Mouse (Mus musculus) mouse embryonic stem cell (cell line): ENCODE results near the gene Med17.
"Not testable (repeated sequence)": the region's sequence is repeated elsewhere in the genome, so short reads cannot be mapped to it uniquely, and the experiment has no call there.

Experiments used
- in situ Hi-C, 2 experiments: fragments of 300-500 bp; cut with MboI; formaldehyde crosslinking; loops; 1 replicate in 1 of 2; 3 replicates in 1 of 2; pipeline ENCODE4 v1.14.3; 2019 to 2020; ENCODE audit warnings: low sequenced_read_pairs in 2 of 2, low pct_unique_long_range_greater_than_20kb in 1 of 2, mixed read lengths in 1 of 2; ENCODE audit not compliant: unreplicated experiment in 1 of 2

The Med17 gene

DNA sequence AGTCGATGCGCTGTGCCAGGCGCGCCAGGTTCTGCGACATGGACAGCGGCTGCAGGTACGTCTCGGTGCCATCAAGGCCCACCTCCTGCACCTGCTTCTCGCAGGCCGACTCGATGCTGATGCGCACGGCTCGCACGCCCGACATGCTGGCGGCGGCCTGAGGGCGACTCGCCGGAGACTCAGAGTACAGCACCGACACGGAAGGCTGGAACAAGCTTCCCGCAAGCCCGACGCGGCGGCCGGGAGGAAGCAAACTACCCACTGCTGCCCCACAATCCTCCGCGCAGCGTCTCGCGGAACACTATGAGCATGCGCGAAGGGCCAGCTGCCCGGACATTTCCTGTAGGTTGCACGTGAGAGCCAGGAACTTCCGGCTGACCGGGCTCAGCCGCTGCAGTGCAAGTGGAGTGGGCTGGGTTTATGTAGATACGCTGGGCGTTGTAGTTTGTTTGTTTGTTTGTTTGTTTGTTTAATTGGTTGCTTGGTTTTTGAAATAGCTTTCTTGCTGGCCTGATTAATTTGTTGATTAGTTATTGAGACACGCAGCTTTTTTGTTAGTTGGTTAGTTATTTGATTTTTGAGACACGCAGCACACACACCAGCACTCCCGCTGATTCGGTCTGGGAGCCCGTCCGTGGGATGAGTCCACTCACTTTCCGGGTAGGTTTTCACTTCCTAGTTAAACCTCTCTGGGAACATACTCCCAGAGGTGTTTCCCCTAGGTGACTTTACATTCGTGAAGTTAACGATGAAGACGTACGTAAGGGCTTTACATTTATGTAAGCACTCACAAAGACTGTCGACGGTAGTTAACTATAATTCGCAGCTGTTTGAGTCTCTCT, at the start of gene Med17:
Gene Med17, minus strand, starts transcription at position 283 of the 842 bp plus-strand sequence.
- in situ Hi-C loops = no loop called here

DNA sequence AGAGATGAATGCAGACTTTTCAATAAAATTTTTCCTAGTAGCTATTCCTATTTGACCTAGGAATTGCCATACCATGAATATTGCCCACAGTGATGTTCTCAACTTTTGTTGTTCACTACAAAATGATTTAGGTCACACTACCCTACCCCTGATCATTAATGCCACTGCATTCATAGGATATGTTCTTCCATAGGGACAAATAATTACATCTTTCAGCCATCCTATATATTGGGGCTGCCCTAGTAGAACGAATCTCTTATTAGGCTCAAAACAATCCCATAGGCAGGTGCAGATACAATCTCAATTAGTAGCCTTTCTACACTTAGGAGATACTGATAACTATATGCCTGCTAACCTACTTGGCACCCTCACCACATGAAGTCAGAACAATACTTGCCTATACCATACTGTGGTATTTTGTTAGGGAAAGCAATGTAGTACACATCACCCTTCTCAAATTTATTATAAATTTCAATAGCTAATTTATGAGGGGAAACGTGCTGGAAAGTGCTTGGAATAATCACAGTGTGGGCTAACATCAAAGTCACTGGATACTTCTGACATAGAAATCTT, 38.5 kb upstream of the Med17 start:
- in situ Hi-C loops = no loop called here

DNA sequence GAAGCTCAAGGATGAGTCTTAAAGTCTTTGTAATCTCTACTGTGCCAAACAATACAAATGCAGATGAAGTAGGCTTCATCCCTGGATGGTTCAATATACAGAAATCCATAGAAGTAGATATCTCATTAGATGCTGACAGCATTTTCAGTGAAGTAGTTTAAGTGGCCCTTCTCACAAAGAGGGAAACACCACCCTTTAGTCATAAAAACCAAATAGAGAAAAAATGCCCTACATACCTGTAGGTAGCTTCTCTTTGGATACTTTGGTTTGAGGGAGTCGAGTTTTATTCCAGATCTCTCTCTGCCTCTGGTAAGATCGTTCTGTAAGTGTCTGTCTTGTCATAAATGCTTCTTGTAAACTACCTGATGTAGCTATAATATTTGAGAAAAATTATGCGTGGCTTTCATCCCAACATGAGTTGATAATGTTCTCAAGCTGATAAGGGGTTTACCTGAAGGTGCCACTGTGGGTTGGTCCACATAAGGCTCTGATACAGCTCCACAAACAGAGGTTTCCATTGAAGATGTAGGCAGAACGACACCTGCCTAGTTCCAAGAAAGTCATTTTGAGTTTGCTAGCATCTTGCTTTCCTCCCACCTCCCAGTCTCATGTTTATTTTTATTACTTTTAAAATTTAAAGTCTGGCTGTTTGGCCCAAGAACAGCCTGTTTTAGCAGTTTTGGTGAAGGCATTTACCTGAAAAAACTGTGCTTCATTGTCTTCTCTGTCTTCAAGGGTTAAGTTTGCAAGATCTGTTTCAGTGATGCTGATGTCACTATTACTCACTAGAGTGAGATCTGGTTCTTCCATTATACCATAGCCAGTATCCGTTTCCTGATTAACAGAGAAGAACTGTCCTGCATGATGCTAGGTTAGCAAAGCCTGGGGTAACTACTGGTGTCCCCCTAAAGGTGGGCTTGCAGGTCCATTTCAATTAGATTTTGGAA, 37.8 kb upstream of the Med17 start:
- in situ Hi-C loops = no loop called here

DNA sequence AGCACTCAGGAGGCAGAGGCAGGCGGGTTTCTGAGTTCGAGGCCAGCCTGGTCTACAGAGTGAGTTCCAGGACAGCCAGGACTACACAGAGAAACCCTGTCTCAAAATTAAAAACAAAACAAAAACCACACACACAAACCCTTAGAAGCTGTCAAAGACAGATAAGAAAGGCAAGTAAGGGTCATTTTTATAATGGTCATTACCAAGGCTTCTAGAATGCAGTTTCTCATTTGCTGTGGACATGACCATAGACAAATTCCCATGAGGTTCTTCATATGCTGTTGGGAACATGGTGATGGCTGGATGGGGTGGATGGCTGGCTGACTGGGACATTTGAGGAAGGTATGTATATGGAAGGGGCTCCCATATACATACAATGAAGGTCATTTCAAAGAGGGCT, 36.6 kb upstream of the Med17 start:
- in situ Hi-C loops = not testable (repeated sequence)

DNA sequence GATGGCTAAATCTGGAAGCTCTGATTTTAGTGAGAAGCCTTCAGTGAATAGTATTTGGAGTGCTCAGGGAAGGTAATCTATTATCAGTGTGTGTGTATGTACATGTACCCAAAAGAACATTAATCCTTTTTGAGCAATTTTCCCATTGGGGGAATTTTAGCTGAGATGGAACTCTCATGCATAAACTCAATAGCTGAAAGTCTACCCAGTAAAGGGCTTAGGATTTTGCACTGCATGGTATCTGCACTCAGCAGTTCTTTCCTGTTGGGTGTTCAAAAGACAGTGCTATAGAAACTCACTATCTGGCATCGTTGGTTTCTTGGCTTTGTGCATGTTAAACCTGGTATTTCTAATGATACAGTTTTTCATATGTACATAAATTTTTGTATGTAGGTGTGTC, 34.9 kb upstream of the Med17 start:
- in situ Hi-C loops = no loop called here

DNA sequence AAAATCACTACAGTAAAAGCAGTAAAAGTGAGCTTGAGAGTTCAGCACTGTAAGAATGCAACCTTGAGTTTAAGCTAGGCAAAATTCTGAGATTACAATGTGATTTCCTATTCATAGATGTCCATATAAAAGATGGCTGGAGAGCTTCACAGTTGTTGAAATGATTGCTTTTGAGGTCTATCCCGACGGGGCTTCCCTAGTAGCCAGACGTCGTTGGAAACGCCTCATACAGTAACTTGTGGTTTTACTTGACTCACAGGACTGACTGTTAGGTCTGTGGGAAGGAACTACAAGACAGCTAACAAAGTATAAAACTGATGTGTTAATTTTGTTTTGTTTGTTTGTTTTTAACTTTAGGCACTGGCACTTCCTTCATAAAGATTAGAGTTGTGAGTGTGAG, 33.9 kb upstream of the Med17 start:
- in situ Hi-C loops = no loop called here

DNA sequence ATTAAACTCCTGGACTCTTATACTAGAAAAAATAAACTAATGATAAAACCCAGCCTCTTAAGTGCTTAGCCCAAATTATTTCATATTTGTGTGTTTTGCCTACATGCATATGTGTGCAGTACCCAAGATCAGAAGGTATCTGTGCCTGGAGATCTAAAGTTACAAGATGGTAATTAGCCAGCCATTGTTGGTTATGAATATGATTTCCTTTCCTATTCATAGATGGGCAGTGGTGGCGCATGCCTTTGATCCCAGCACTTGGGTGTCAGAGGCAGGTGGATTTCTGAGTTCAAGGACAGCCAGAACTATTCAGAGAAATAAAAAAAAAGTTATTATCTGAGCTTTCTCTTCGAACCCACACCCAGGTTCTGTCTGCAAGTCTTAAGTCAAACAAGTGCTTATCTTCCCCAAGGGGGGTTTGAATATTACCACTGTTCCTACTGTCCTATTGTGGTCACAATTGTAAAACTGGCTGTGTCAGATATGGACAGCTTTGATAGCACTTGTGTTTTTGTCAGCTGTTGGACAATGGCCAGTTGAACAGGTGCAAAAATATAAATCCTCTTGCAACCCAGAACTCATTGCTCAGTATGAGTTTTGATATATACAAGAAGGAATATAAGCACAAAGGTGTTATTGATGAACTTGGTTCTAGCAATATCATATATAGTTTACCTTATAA, 32.5 kb upstream of the Med17 start:
- in situ Hi-C loops = no loop called here

DNA sequence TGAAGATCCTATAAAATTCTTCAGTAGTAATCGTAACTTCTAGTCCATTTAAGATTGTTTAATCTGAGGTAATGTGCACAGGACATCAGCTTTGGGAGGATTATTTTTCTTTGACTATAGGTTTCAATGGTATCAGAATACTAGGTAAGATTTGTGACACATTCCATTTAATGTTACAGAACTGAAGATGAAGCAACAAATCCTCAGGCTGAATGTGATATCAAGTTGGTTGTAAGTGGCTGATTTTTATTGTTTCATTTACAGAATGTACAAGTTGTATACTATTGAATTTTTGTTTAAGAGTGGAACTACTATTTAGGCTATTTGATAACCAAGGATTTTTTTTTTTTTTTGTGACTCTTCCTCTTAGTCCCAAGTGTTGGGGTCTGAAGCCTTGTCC, 30.4 kb upstream of the Med17 start:
- in situ Hi-C loops = no loop called here

DNA sequence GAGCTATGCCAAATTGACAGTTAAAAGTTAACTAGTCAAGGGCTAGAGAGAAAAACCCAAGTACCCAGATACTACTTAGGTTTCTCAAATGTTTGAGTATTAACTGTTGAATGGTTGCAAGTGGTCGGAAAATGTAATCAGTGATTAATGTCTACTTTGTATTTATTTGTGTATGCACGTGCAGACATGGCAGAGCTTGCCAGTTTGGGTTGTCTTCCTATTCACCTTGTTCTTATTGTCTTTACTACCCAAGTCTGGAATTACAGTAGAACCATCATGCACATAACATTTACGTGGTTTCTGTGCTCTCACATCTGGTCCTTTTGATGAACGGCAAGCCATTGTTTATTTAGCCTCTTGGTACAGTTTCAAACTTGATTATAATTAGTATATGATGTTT, 29.7 kb upstream of the Med17 start:
- in situ Hi-C loops = no loop called here

DNA sequence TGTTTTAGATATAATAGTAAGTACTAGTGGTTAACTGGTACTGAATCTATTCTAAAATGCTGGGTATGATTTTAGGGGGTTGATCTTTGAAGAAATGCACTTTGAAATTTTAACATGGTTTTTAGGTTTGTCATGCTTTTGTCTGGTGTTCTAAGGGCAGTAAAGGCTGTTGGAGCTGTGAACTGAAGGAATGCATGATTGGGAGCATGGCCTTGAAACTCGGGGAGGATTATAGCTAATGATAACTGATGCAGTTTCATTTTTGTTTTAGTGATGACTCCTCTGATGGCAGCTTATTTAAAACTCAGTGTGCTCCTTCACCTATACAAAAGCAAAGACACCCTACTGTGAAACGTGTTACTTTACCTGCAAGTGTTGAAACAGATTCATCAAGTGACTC, 28.5 kb upstream of the Med17 start:
- in situ Hi-C loops = no loop called here

DNA sequence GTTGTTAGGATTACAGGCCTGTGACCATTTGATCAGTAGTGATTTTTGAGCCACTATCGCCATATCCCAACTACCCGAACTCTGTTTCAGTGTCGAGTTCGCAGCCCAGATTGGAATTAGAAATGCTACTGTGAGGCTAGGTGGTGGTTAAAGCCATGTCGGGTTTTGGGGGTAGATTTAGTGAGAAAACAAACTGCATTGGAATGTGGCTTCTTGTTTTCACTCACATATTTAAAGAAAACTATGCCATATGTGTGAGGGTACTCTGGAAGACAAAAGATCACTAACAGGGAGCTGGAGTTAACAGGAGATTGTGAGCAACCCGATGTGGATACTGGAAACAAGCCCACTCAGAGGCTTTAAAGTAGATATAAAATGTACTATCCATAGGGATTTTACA, 27.5 kb upstream of the Med17 start:
- in situ Hi-C loops = no loop called here

DNA sequence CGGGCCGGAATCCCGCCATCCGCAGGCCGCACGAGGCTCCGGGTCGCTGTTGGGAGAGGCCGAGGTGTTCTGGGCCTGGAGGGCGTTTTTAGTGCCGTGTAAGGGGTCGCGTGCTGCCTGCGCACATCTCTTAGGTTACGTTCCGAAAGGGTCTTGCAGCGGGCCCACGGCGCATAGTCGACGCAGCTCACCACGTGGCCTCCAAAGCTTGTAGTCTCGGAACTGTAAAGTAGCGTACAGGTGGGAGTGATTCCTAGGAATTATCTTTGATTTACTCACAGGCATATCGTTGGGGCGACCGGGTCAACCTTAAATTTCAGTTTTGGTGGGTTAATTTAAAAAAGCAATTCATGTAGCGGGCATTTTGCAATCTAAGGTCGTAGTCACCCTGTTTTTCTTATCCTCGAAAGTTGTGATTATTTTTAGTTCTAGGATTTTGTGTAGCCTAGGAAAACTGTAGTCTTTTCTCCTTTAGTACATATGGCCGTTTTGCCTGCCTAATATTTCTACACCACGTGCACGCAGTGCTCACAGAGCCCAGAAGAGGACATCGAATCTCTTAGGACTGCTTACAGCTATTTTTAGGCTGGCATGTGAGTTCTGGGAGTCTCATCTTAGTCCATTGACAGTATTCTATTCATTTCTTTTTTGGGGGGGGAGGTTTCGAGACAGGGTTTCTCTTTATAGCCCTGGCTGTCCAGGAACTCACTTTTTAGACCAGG, 26.8 kb upstream of the Med17 start, which contains the start of gene 4931406C07Rik:
Gene 4931406C07Rik, minus strand, starts transcription at position 51 of the 722 bp plus-strand sequence.
- in situ Hi-C loops = no loop called here

DNA sequence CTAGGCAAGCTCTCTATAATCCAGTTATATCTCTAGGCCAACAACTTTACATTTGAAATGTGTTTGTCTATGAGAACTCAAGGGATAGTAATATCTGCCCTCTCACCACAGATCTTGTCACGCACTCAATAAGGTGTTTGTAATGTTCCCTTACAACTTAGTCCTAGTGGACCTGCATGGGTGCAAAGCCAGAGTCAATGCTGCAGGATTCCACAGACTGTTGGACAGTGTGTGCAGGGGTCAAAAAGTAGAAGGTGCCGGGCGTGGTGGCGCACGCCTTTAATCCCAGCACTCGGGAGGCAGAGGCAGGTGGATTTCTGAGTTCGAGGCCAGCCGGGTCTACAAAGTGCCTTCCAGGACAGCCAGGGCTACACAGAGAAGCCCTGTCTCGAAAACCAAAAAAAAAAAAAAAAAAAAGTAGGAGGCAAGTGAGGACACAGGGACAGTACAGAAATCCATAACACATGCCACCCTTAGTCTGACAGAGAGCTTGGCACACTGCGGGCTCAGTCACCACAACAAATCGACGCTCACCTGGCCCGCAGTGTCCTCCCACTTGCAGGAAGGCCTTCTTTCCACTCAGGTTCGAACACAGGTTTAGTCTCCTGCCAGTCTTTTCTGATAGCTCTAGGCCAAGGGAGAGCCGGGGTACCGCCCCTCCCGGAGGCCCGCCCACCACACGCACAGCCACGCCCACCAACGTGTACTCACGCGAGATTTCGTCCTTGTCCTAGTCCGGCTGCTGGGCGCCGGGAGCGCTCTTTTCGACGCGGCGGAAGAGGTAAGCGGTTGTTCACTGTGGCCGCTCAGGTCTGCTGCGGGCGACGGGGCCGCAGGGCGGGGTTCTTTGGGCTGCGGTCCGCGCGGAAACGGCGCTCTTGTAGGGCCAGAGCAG, 26.0 kb upstream of the Med17 start, which contains the start of gene Taf1d:
Gene Taf1d, plus strand, starts transcription at position 712 of the 895 bp plus-strand sequence.
- in situ Hi-C loops = no loop called here

DNA sequence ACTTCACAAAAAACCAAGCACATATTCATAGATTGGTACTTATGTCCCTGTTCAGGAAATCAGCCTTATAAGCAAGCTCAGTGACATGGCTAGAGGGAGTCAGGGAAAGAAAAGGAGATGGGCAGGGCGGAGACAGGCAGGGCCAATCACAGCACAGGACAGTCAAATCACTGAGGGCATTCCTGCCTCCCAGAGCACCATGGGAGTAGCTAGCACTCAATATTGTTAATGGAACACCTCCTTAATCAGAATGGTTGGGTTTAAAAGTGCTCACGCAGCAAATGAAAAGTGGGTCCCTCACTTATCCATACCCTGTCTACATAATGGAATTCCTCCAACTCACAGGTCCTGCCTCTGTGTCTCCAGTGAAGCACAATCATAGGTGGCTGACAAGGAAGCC, 23.1 kb upstream of the Med17 start:
- in situ Hi-C loops = no loop called here

DNA sequence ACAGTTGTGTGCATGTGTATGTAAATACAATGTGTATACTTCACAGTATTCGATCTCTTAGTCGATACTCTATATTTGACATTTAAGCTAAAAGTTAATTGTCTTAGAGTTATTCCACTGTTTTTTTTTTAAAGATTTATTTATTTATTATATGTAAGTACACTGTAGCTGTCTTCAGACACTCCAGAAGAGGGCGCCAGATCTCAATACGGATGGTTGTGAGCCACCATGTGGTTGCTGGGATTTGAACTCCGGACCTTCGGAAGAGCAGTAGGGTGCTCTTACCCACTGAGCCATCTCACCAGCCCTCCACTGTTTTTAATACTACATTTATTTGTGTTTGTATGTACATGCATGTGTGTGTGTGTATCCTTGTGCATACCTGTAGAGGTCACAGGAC, 22.3 kb upstream of the Med17 start:
- in situ Hi-C loops = not testable (repeated sequence)

DNA sequence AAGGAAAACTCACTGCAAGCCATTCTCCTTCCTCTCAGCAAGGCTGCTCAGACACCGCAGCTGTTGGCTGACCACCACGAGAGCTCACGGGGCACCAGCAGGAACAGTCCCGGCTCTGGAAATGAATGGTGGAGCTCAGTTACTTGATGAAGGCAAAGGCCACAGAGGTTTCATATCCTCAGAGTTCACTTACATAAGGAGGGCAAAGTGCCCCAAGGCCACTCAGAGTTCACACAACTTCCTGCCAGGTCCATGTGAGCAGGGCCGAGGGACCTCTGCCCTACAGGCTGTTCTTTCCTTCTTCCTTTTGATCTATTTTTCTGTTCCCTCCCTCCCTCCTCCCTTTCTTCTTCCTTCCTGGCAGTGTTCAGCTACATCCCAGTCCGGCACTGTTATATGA, 21.7 kb upstream of the Med17 start:
- in situ Hi-C loops = no loop called here

DNA sequence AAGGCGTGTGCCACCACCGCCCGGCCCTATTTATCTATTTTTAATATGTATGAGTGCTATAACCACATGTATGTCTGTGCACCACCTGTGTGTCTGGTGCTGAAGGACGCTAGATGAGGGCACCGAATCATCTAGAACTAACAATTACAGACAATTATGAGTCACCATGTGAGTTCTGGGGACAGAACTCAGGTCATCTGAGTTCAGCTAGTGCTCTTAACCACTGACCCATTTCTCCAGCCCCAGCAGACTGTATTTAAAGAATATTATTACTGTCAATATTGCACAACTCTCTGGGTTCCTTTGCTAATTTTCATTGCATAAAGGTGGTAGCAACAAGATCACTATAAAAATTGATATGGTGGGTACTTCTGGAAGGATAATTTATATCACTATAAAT, 20.3 kb upstream of the Med17 start:
- in situ Hi-C loops = no loop called here
